Mouse (Mus musculus): Measurements from ENCODE around the gene Bcam. TPM values are rescaled to one million over a fixed set of nuclear protein-coding genes. Genes with fewer than 3 reads are reported as not detected.
A peak's percentile ranks its signal among the peaks of the same experiment; 100 is the strongest.

The Bcam gene
- total RNA-seq (2014; rRNA removed) (12.2 and 19.5 TPM in 2 replicates), polyA plus RNA-seq (2015; fragmentation: Nextera tagmentation; extraction: Ambion mirVana) (10.9 and 12.7 TPM in 2 replicates)

GRCm38 (mm10) chr7:19770984-19771391, at the start of gene Bcam:
TSS of gene Bcam (minus strand) at chr7:19771016.
- no peak for TF ChIP-seq CTCF (IDR thresholded peaks at IDR 0.05; ENCODE audit: low read depth)
- Histone ChIP-seq H3K27me3 (ENCODE audit: insufficient read depth, low read length) (peaks cover 27% of the 10 kb centered on the region), H3K27ac (ENCODE audit: low read depth, low read length) (no peak within 1 kb of the TSS), H3K4me2 (ENCODE audit: low read depth) (peak within 1 kb of the TSS; percentile 55), H3K4me3 (ENCODE audit: low read depth, low read length) (peak within 1 kb of the TSS; percentile 29), H3K36me3 (ENCODE audit: insufficient read depth) (no peaks in the 10 kb centered on the region), H3K9me3 (ENCODE audit: low read length) (no peaks in the 10 kb centered on the region), H3K4me1 (ENCODE audit: insufficient read depth) (peaks cover 6% of the 10 kb centered on the region; the same call in 1 of the 2 replicates), H3K9ac (peak within 1 kb of the TSS; percentile 28)
- DNase-seq (no peak), ATAC-seq (no peak)
- WGBS = 4% methylated on average over 8 of the region's 9 CpGs

- H3K4me1 ChIP-seq (ENCODE audit: insufficient read depth) = no peaks in the 10 kb centered on the region
- no peak overlapping the region for H3K4me3 ChIP-seq (ENCODE audit: low read depth, low read length)
- H3K9ac ChIP-seq = no peak overlapping the region
- DNase-seq = no peak
- 85% methylated on average over 7 of the region's 7 CpGs for WGBS
- no peaks in the 10 kb centered on the region for H3K36me3 ChIP-seq (ENCODE audit: insufficient read depth)
- no peak overlapping the region for H3K27ac ChIP-seq (ENCODE audit: low read depth, low read length)
- no peak overlapping the region for H3K4me2 ChIP-seq (ENCODE audit: low read depth)
- no peaks in the 10 kb centered on the region for H3K9me3 ChIP-seq (ENCODE audit: low read length)
- no peak for TF ChIP-seq CTCF (IDR thresholded peaks at IDR 0.05; ENCODE audit: low read depth)
- peaks cover 29% of the 10 kb centered on the region for H3K27me3 ChIP-seq (ENCODE audit: insufficient read depth, low read length)
- ATAC-seq = no peak
Measured at GRCm38 (mm10) chr7:19818875-19819274, 48.1 kb upstream of the Bcam start.

GRCm38 (mm10) chr7:19818440-19818839, 47.6 kb upstream of the Bcam start:
- Histone ChIP-seq H3K9ac (no peak overlapping the region), H3K4me2 (ENCODE audit: low read depth) (no peak overlapping the region), H3K27me3 (ENCODE audit: insufficient read depth, low read length) (peaks cover 27% of the 10 kb centered on the region), H3K4me1 (ENCODE audit: insufficient read depth) (no peaks in the 10 kb centered on the region), H3K4me3 (ENCODE audit: low read depth, low read length) (no peak overlapping the region), H3K27ac (ENCODE audit: low read depth, low read length) (no peak overlapping the region), H3K9me3 (ENCODE audit: low read length) (no peaks in the 10 kb centered on the region), H3K36me3 (ENCODE audit: insufficient read depth) (no peaks in the 10 kb centered on the region)
- ATAC-seq (no peak), DNase-seq (no peak)
- TF ChIP-seq CTCF (IDR thresholded peaks at IDR 0.05; ENCODE audit: low read depth) = no peak
- WGBS = 85% methylated on average over 5 of the region's 5 CpGs

- TF ChIP-seq CTCF (IDR thresholded peaks at IDR 0.05; ENCODE audit: low read depth) = no peak
- no peak overlapping the region for H3K27ac ChIP-seq (ENCODE audit: low read depth, low read length)
- no peaks in the 10 kb centered on the region for H3K36me3 ChIP-seq (ENCODE audit: insufficient read depth)
- no peak for DNase-seq
- peaks cover 19% of the 10 kb centered on the region for H3K27me3 ChIP-seq (ENCODE audit: insufficient read depth, low read length)
- H3K4me2 ChIP-seq (ENCODE audit: low read depth) = peak overlapping the region; percentile 73; the same call in 1 of the 2 replicates
- 11% methylated on average over 15 of the region's 15 CpGs for WGBS
- H3K9me3 ChIP-seq (ENCODE audit: low read length) = no peaks in the 10 kb centered on the region
- H3K4me3 ChIP-seq (ENCODE audit: low read depth, low read length) = no peak overlapping the region
- 0 out of 2 replicates have a peak overlapping the region, but pooled peaks have one; percentile 15 for H3K9ac ChIP-seq
- no peaks in the 10 kb centered on the region for H3K4me1 ChIP-seq (ENCODE audit: insufficient read depth)
- no peak for ATAC-seq
Measured at GRCm38 (mm10) chr7:19817382-19818105, 46.7 kb upstream of the Bcam start.

- Histone ChIP-seq H3K9me3 (ENCODE audit: low read length) (no peaks in the 10 kb centered on the region), H3K27ac (ENCODE audit: low read depth, low read length) (no peak overlapping the region), H3K4me2 (ENCODE audit: low read depth) (peak overlapping the region; percentile 73), H3K9ac (peak overlapping the region; percentile 44), H3K4me3 (ENCODE audit: low read depth, low read length) (peak overlapping the region; percentile 46), H3K4me1 (ENCODE audit: insufficient read depth) (no peaks in the 10 kb centered on the region), H3K27me3 (ENCODE audit: insufficient read depth, low read length) (peaks cover 18% of the 10 kb centered on the region), H3K36me3 (ENCODE audit: insufficient read depth) (no peaks in the 10 kb centered on the region)
- TF ChIP-seq CTCF (IDR thresholded peaks at IDR 0.05; ENCODE audit: low read depth) = no peak
- DNase-seq = no peak
- ATAC-seq = peak; percentile 72
- under 1% methylated on average over 28 of the region's 28 CpGs for WGBS
Measured at GRCm38 (mm10) chr7:19816224-19816771, 45.5 kb upstream of the Bcam start.

- peak overlapping the region; percentile 73 for H3K4me2 ChIP-seq (ENCODE audit: low read depth)
- TF ChIP-seq CTCF (IDR thresholded peaks at IDR 0.05; ENCODE audit: low read depth) = no peak
- ATAC-seq (peak; percentile 64), DNase-seq (peak; percentile 58)
- H3K27me3 ChIP-seq (ENCODE audit: insufficient read depth, low read length) = peaks cover 20% of the 10 kb centered on the region
- no peaks in the 10 kb centered on the region for H3K36me3 ChIP-seq (ENCODE audit: insufficient read depth)
- H3K4me1 ChIP-seq (ENCODE audit: insufficient read depth) = 0 out of 2 replicates have a peak, but pooled peaks cover 2% of the 10 kb centered on the region
- no peak overlapping the region for H3K27ac ChIP-seq (ENCODE audit: low read depth, low read length)
- peak overlapping the region; percentile 46 for H3K4me3 ChIP-seq (ENCODE audit: low read depth, low read length)
- no peaks in the 10 kb centered on the region for H3K9me3 ChIP-seq (ENCODE audit: low read length)
- peak overlapping the region; percentile 44 for H3K9ac ChIP-seq
- WGBS = 17% methylated on average over 17 of the region's 17 CpGs
Measured at GRCm38 (mm10) chr7:19815296-19816223, 44.7 kb upstream of the Bcam start.
